Mouse (Mus musculus): ENCODE measurements around the gene Zdhhc18. TPM values are rescaled to one million over a fixed set of nuclear protein-coding genes. Genes with fewer than 3 reads are reported as not detected.

Zdhhc18 gene
- polyA plus RNA-seq, 1 experiment from 2014 or later: 7.1 TPM

DNA sequence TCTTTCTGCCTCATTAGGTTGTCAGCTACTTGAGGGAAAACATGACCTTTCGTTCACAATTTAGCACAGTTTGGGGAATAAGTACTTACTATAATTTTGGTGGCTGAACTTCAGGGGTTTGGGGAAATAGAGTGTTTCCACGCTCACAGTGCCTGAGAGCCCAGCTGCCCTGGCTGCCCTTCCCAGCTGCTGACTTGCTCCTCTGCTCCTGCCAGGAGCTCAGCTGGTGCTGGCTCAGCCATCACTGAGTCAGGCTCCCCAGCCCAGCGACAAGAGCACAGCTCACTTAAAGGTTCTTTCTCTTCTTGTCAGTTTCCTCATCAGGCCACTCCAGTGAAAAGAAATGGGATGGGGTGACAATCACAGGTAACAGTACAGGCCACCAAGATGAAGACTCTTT is 18.6 kb upstream of the Zdhhc18 start:
- Histone ChIP-seq H3K9me3 (replicated peaks; ENCODE audit: low read length) (no peaks in the 10 kb centered on the region), H3K9ac (ENCODE audit: low read depth, low read length) (no peak overlapping the region), H3K27me3 (ENCODE audit: insufficient read depth, low read length) (no peaks in the 10 kb centered on the region), H3K4me3 (replicated peaks; ENCODE audit: low read depth, low read length) (no peak overlapping the region), H3K4me2 (ENCODE audit: low read length) (no peak overlapping the region), H3K27ac (no peak overlapping the region), H3K36me3 (ENCODE audit: insufficient read depth, low read length) (0 out of 2 replicates have a peak, but pooled peaks cover 12% of the 10 kb centered on the region), H3K4me1 (replicated peaks; ENCODE audit: insufficient read depth, low read length) (peaks cover 9% of the 10 kb centered on the region; the same call in 1 of the 2 replicates)
- no peak for DNase-seq (ENCODE audit: low spot score)
- 57% methylated on average over 3 of the region's 3 CpGs for whole genome bisulfite sequencing
- ATAC-seq (replicated peaks; ENCODE audit: low FRiP score, low read depth): no peak
- no peak for TF ChIP-seq CTCF (IDR thresholded peaks at IDR 0.05; ENCODE audit: low read depth)

DNA sequence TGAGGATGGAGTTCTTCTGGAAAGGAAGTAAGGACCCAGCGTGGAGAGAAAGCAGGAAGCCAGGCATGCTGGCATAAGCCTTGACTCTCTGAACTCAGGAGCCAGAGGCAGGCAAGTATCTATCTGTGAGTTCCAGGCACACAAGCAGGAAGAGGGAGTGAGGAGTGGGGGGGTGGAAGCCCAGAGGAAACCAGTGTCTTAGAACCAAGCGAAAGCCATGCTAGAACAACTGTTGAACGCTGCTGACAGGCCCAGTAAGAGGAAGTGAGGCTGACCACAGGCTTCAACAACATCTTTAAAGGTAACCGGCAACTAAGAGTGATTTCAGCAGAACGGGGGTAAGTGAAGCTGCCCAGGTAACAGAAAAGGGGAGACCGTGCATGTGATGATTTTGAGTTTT is 16.2 kb upstream of the Zdhhc18 start:
- Histone ChIP-seq H3K9ac (ENCODE audit: low read depth, low read length) (no peak overlapping the region), H3K36me3 (ENCODE audit: insufficient read depth, low read length) (peaks cover 22% of the 10 kb centered on the region; the same call in 1 of the 2 replicates), H3K9me3 (replicated peaks; ENCODE audit: low read length) (no peaks in the 10 kb centered on the region), H3K4me1 (replicated peaks; ENCODE audit: insufficient read depth, low read length) (peaks cover 9% of the 10 kb centered on the region; the same call in 1 of the 2 replicates), H3K4me2 (ENCODE audit: low read length) (no peak overlapping the region), H3K4me3 (replicated peaks; ENCODE audit: low read depth, low read length) (no peak overlapping the region), H3K27me3 (ENCODE audit: insufficient read depth, low read length) (no peaks in the 10 kb centered on the region), H3K27ac (no peak overlapping the region)
- WGBS: 76% methylated on average over 6 of the region's 6 CpGs
- no peak for ATAC-seq (replicated peaks; ENCODE audit: low FRiP score, low read depth)
- no peak for DNase-seq (ENCODE audit: low spot score)
- TF ChIP-seq CTCF (IDR thresholded peaks at IDR 0.05; ENCODE audit: low read depth): no peak

DNA sequence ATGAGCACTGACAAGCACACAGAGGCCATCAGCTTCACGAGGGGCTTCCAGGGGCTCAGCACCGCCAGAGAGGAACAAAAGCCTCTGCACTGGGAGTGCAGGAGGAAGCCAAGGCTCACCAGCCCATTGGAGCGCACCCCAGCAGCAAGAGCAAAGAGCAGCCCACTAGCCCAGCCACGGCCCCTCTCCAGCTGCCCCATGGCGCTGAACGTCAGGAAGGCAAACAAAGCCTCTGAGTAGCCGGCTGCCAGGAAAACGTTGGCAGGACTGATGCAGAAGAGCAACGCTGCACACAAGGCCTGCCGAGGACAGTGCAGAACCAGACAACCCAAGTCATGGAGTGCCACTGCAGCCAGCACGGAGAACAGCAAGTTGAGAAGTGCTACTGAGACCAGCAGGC is 15.2 kb upstream of the Zdhhc18 start:
- no peak for TF ChIP-seq CTCF (IDR thresholded peaks at IDR 0.05; ENCODE audit: low read depth)
- 86% methylated on average over 11 of the region's 11 CpGs for WGBS
- ATAC-seq (replicated peaks; ENCODE audit: low FRiP score, low read depth): no peak
- Histone ChIP-seq H3K27ac (no peak overlapping the region), H3K4me2 (ENCODE audit: low read length) (no peak overlapping the region), H3K27me3 (ENCODE audit: insufficient read depth, low read length) (no peaks in the 10 kb centered on the region), H3K9ac (ENCODE audit: low read depth, low read length) (no peak overlapping the region), H3K36me3 (ENCODE audit: insufficient read depth, low read length) (peaks cover 22% of the 10 kb centered on the region; the same call in 1 of the 2 replicates), H3K4me1 (replicated peaks; ENCODE audit: insufficient read depth, low read length) (peaks cover 11% of the 10 kb centered on the region), H3K9me3 (replicated peaks; ENCODE audit: low read length) (no peaks in the 10 kb centered on the region), H3K4me3 (replicated peaks; ENCODE audit: low read depth, low read length) (no peak overlapping the region)
- DNase-seq (ENCODE audit: low spot score): no peak

DNA sequence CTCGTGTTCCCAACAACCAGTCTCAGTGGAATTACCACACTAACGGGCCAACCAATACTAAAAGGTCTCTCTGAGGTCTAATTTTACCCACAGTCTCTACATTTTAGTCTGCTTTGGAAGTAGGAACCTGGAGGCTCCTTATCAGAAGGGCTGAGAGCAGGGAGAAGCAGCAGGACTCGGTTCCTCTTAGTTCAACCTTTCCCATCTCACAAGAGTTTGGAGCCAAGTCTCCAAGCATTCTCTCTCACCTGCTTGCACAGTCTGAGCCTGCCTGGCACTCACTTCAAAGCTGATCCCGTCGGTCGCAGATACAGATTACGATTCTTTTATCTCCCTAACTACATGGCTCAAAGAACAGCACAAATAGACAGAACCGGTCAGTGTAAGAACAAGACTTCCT is 13.0 kb upstream of the Zdhhc18 start:
- no peak overlapping the region for H3K4me2 ChIP-seq (ENCODE audit: low read length)
- ATAC-seq (replicated peaks; ENCODE audit: low FRiP score, low read depth): no peak

DNA sequence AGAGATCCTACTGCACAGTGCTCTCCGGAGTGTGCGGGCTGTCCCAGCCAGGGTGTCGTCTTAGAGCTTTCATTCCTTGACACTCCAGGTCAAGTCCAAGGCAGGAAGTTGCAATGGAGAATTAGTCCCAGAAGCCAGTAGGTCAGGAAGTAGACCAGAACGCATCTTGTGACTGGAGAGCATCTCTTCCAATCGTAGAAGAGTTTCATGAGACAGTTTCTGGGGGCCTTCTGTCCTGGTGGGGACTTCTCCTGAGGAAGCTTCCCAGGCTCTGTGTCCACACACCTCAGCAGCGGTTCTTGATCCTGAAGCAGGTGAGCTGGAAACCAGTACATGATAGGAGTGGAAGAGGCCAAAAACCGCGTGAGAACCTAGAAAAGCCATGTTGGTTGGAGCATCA is 12.5 kb upstream of the Zdhhc18 start:
- no peaks in the 10 kb centered on the region for H3K9me3 ChIP-seq (replicated peaks; ENCODE audit: low read length)
- no peak for TF ChIP-seq CTCF (IDR thresholded peaks at IDR 0.05; ENCODE audit: low read depth)
- no peak for ATAC-seq (replicated peaks; ENCODE audit: low FRiP score, low read depth)
- H3K36me3 ChIP-seq (ENCODE audit: insufficient read depth, low read length): peaks cover 16% of the 10 kb centered on the region; the same call in 1 of the 2 replicates
- H3K27ac ChIP-seq: no peak overlapping the region
- DNase-seq (ENCODE audit: low spot score): no peak
- no peak overlapping the region for H3K9ac ChIP-seq (ENCODE audit: low read depth, low read length)
- H3K4me2 ChIP-seq (ENCODE audit: low read length): no peak overlapping the region
- peaks cover 20% of the 10 kb centered on the region for H3K4me1 ChIP-seq (replicated peaks; ENCODE audit: insufficient read depth, low read length)
- no peaks in the 10 kb centered on the region for H3K27me3 ChIP-seq (ENCODE audit: insufficient read depth, low read length)
- 83% methylated on average over 8 of the region's 8 CpGs for WGBS
- H3K4me3 ChIP-seq (replicated peaks; ENCODE audit: low read depth, low read length): no peak overlapping the region

More for the DNA sequence above, 13.0 kb upstream of the Zdhhc18 start:
- H3K9me3 ChIP-seq (replicated peaks; ENCODE audit: low read length): no peaks in the 10 kb centered on the region
- no peak for DNase-seq (ENCODE audit: low spot score)
- peaks cover 20% of the 10 kb centered on the region for H3K4me1 ChIP-seq (replicated peaks; ENCODE audit: insufficient read depth, low read length)
- TF ChIP-seq CTCF (IDR thresholded peaks at IDR 0.05; ENCODE audit: low read depth): no peak
- no peak overlapping the region for H3K9ac ChIP-seq (ENCODE audit: low read depth, low read length)
- no peak overlapping the region for H3K27ac ChIP-seq
- H3K36me3 ChIP-seq (ENCODE audit: insufficient read depth, low read length): peaks cover 16% of the 10 kb centered on the region; the same call in 1 of the 2 replicates
- no peak overlapping the region for H3K4me3 ChIP-seq (replicated peaks; ENCODE audit: low read depth, low read length)
- WGBS: 79% methylated on average over 8 of the region's 8 CpGs
- no peaks in the 10 kb centered on the region for H3K27me3 ChIP-seq (ENCODE audit: insufficient read depth, low read length)

DNA sequence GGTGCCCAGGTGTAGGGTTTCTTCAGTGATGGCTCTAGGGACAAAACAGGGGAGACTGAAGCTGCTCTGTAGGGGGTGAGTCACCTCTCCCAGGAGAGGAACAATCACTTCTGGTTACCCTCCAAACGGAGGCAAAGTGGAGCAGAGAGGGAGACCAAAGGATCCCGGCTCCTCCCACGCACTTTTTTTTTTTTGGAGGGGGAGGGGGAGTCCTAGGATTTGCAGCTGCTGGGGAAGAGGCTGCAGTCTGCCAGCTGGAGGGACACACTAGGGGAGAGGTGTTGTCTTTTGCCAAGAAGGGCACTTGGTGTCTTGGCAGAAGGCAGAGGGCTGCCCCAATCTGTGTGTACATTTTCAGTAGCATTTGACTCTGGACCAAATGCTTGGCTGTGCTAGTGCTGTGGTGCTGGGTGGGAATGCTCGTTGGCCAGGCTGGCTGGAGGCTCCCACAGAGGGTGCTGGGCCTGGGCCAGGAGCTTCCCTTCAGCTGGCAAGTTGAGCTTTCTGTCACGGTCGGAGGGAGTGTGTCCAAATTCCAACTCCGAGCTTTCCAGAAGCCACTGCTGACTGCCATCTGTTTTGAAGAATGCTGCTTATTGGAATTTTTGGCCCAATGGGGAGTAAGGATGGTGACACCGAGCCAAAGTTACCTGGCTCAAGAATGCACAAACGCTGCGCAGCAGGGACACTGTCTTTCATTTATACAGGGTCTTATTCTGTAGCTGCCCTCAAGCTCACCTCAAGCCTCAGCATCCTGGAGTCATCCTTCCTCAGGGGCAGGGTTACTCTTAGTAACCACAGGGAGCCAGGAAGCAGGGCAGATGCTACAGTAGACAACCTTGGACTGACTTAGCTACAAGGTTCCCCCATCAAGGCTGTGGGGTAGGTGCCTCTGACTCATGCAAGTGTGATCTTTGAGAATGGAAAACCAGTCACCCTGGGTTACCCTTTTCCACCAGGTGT is 10.5 kb upstream of the Zdhhc18 start:
- Histone ChIP-seq H3K9me3 (replicated peaks; ENCODE audit: low read length) (no peaks in the 10 kb centered on the region), H3K36me3 (ENCODE audit: insufficient read depth, low read length) (peaks cover 12% of the 10 kb centered on the region; the same call in 1 of the 2 replicates), H3K27ac (peak overlapping the region; percentile 97), H3K4me2 (ENCODE audit: low read length) (peak overlapping the region; percentile 60), H3K4me1 (replicated peaks; ENCODE audit: insufficient read depth, low read length) (peaks cover 25% of the 10 kb centered on the region), H3K4me3 (replicated peaks; ENCODE audit: low read depth, low read length) (peak overlapping the region; percentile 37), H3K27me3 (ENCODE audit: insufficient read depth, low read length) (no peaks in the 10 kb centered on the region), H3K9ac (ENCODE audit: low read depth, low read length) (peak overlapping the region; percentile 53)
- TF ChIP-seq CTCF (IDR thresholded peaks at IDR 0.05; ENCODE audit: low read depth): no peak
- 5% methylated on average over 10 of the region's 10 CpGs for WGBS
- DNase-seq (ENCODE audit: low spot score) (peak; percentile 86), ATAC-seq (replicated peaks; ENCODE audit: low FRiP score, low read depth) (peak; percentile 52; the same call in 1 of the 2 replicates)
